Mouse (Mus musculus) CH12.LX (cell line): Measurements from ENCODE around the gene Ccdc93. TPM values are rescaled to one million over a fixed set of nuclear protein-coding genes. Genes with fewer than 3 reads are reported as not detected.

Source experiments
- DNase-seq: peaks from one replicate; pipeline ENCODE4 v3.0.0-alpha.2; 2013; ENCODE audit errors: extremely low read depth
- H3K27ac ChIP-seq: 2 replicates; pipeline ENCODE4 v1.5.1; 2012; ENCODE audit warnings: low read depth, mild to moderate bottlenecking, control low read depth, moderate library complexity; ENCODE audit not compliant: insufficient read depth
- H3K27me3 ChIP-seq: replicated peaks from 2 replicates; pipeline ENCODE3; 2012; ENCODE audit warnings: inconsistent platforms
- H3K36me3 ChIP-seq, 2 experiments: replicated peaks in 1 of 2; 2 replicates each; pipeline versions ENCODE3 to v1.6.1; 2012; ENCODE audit warnings: inconsistent platforms in 1 of 2, low read length in 1 of 2, mild to moderate bottlenecking in 1 of 2, mixed read lengths in 1 of 2, moderate library complexity in 1 of 2; ENCODE audit not compliant: control insufficient read depth in 1 of 2, insufficient read depth in 1 of 2
- H3K4me1 ChIP-seq, 2 experiments: 2 replicates each; pipeline ENCODE4 v1.6.1; 2012; ENCODE audit warnings: inconsistent platforms in 1 of 2, moderate library complexity in 1 of 2; ENCODE audit not compliant: insufficient read depth in 2 of 2, control insufficient read depth in 1 of 2
- H3K4me2 ChIP-seq: 2 replicates; pipeline ENCODE4 v1.6.1; 2012; ENCODE audit warnings: low read depth, mild to moderate bottlenecking, control low read depth; ENCODE audit not compliant: poor library complexity, insufficient read depth, severe bottlenecking
- H3K4me3 ChIP-seq, 3 experiments: fragments of 150-350 bp in 1 of 3; sonication (generic) in 1 of 3; replicated peaks in 1 of 3; 2 replicates each; pipeline versions ENCODE3 to v1.5.1; 2011 to 2012; ENCODE audit warnings: low read depth in 2 of 3, low read length in 2 of 3, mild to moderate bottlenecking in 2 of 3, moderate library complexity in 2 of 3, control low read depth in 1 of 3, improper control_type of control experiment in 1 of 3, inconsistent platforms in 1 of 3, mixed read lengths in 1 of 3; ENCODE audit not compliant: poor library complexity in 1 of 3
- H3K79me2 ChIP-seq: replicated peaks from 2 replicates; pipeline ENCODE4 v1.6.1; 2012; ENCODE audit warnings: mild to moderate bottlenecking, moderate library complexity; ENCODE audit not compliant: control insufficient read depth, poor library complexity, insufficient read depth, severe bottlenecking; ENCODE audit errors: extremely low read depth
- H3K9ac ChIP-seq: 2 replicates; pipeline ENCODE4 v1.6.1; 2012; ENCODE audit warnings: low read depth, mild to moderate bottlenecking, control low read depth, moderate library complexity; ENCODE audit not compliant: insufficient read depth
- H3K9me3 ChIP-seq: replicated peaks from 2 replicates; pipeline ENCODE3; 2012; ENCODE audit warnings: low read length, inconsistent platforms, mixed read lengths
- BHLHE40 ChIP-seq: IDR thresholded peaks from 2 replicates; pipeline ENCODE4 v1.6.1; 2011; ENCODE audit warnings: mild to moderate bottlenecking, low read depth, low read length, improper control_type of control experiment
- CTCF ChIP-seq, 2 experiments: IDR thresholded peaks in 1 of 2; conservative IDR thresholded peaks in 1 of 2; 2 replicates each; pipeline ENCODE4 v1.5.1; 2011 to 2012; ENCODE audit warnings: low read depth in 2 of 2, low read length in 2 of 2, improper control_type of control experiment in 1 of 2, inconsistent platforms in 1 of 2, mild to moderate bottlenecking in 1 of 2, moderate library complexity in 1 of 2
- E2F4 ChIP-seq: IDR thresholded peaks from 2 replicates; pipeline ENCODE4 v1.6.1; 2011; ENCODE audit warnings: low read depth, low read length, improper control_type of control experiment; ENCODE audit not compliant: insufficient replicate concordance
- ELF1 ChIP-seq: IDR thresholded peaks from 2 replicates; pipeline ENCODE4 v1.6.1; 2014; ENCODE audit warnings: low read depth, mild to moderate bottlenecking, inconsistent platforms, low read length, improper control_type of control experiment
- GABPA ChIP-seq: IDR thresholded peaks from 2 replicates; pipeline ENCODE4 v1.6.1; 2012; ENCODE audit warnings: low read depth, low read length, improper control_type of control experiment, inconsistent platforms; ENCODE audit not compliant: insufficient replicate concordance
- IRF4 ChIP-seq: IDR thresholded peaks from 2 replicates; pipeline ENCODE4 v1.6.1; 2014; ENCODE audit warnings: low read depth, mild to moderate bottlenecking, inconsistent platforms, low read length, improper control_type of control experiment
- JUN ChIP-seq: IDR thresholded peaks from 2 replicates; pipeline ENCODE4 v1.6.1; 2011; ENCODE audit warnings: low read depth, mild to moderate bottlenecking, low read length, improper control_type of control experiment, moderate library complexity; ENCODE audit not compliant: insufficient read depth
- JUND ChIP-seq: conservative IDR thresholded peaks from 2 replicates; pipeline ENCODE4 v1.6.1; 2011; ENCODE audit warnings: low read depth, low read length, improper control_type of control experiment
- KAT2A ChIP-seq: IDR thresholded peaks from 2 replicates; pipeline ENCODE4 v1.6.1; 2012; ENCODE audit warnings: low read length, improper control_type of control experiment, inconsistent platforms; ENCODE audit not compliant: insufficient replicate concordance
- MAZ ChIP-seq: IDR thresholded peaks from 2 replicates; pipeline ENCODE4 v1.6.1; 2012; ENCODE audit warnings: low read depth, mild to moderate bottlenecking, inconsistent platforms, low read length, improper control_type of control experiment, moderate library complexity
- MEF2A ChIP-seq: IDR thresholded peaks from 2 replicates; pipeline ENCODE4 v1.6.1; 2014; ENCODE audit warnings: low read depth, mild to moderate bottlenecking, inconsistent platforms, low read length, improper control_type of control experiment, borderline replicate concordance
- MXI1 ChIP-seq: IDR thresholded peaks from 2 replicates; pipeline ENCODE4 v1.6.1; 2011; ENCODE audit warnings: mild to moderate bottlenecking, low read depth, low read length, improper control_type of control experiment
- MYC ChIP-seq: IDR thresholded peaks from 2 replicates; pipeline ENCODE4 v1.6.1; 2011; ENCODE audit warnings: low read depth, mild to moderate bottlenecking, improper control_type of control experiment, low read length
- POLR2A ChIP-seq: IDR thresholded peaks from 2 replicates; pipeline ENCODE4 v1.6.1; 2011; ENCODE audit warnings: low read depth, mild to moderate bottlenecking, improper control_type of control experiment, low read length
- SMC3 ChIP-seq: IDR thresholded peaks from 2 replicates; pipeline ENCODE4 v1.6.1; 2011; ENCODE audit warnings: low read depth, low read length, improper control_type of control experiment
- UBTF ChIP-seq: IDR thresholded peaks from 2 replicates; pipeline ENCODE4 v1.6.1; 2012; ENCODE audit warnings: low read depth, mild to moderate bottlenecking, inconsistent platforms, low read length, improper control_type of control experiment, moderate library complexity
- USF2 ChIP-seq: conservative IDR thresholded peaks from 2 replicates; pipeline ENCODE4 v1.6.1; 2011; ENCODE audit warnings: low read depth, low read length, improper control_type of control experiment
- ZKSCAN1 ChIP-seq: IDR thresholded peaks from 2 replicates; pipeline ENCODE4 v1.6.1; 2012; ENCODE audit warnings: low read depth, inconsistent platforms, low read length, improper control_type of control experiment, borderline replicate concordance
- ZMIZ1 ChIP-seq: IDR thresholded peaks from 2 replicates; pipeline ENCODE4 v1.6.1; 2012; ENCODE audit warnings: low read depth, mild to moderate bottlenecking, inconsistent platforms, low read length, improper control_type of control experiment
- ZNF384 ChIP-seq: IDR thresholded peaks from 2 replicates; pipeline ENCODE4 v1.6.1; 2012; ENCODE audit warnings: low read depth, low read length, improper control_type of control experiment, inconsistent platforms
- dilution Hi-C: fragments of 300-500 bp; cut with MboI; formaldehyde crosslinking; loops from 2 replicates; pipeline ENCODE4 v1.14.3; 2020; ENCODE audit warnings: low sequenced_read_pairs; ENCODE audit not compliant: extremely low pct_unique_long_range_greater_than_20kb, extremely low pct_ligation_motif_present
- in situ Hi-C: fragments of 300-500 bp; cut with MboI; formaldehyde crosslinking; loops from 3 replicates; pipeline ENCODE4 v1.14.3; 2019; ENCODE audit warnings: low sequenced_read_pairs, low pct_ligation_motif_present, low pct_unique_long_range_greater_than_20kb, mixed read lengths
- polyA plus RNA-seq: library from polyadenylated mRNA; unstranded; fragments of >175 nt; gene quantifications from 2 replicates; pipeline ENCODE4 v1.2.1, GENCODE M21; 2012; ENCODE audit warnings: low read depth; ENCODE audit not compliant: insufficient read length
- total RNA-seq, 2 experiments: library from RNA; depleted of rRNA; stranded (reverse); fragments of 300-350 nt in 1 of 2; fragments of >200 nt in 1 of 2; gene quantifications; 2 replicates each; pipeline ENCODE4 v1.2.3; 2012 to 2014

Gene Ccdc93
- total and polyA plus RNA-seq, 3 experiments, result 21.0 to 34.0 (median 23.7) TPM

- no peak overlapping the region for H3K9ac ChIP-seq
- H3K4me3 ChIP-seq, result no peak overlapping the region
- H3K36me3 ChIP-seq, result peaks cover 3% of the 10 kb centered on the region in 2 experiments
- no peak overlapping the region for H3K4me2 ChIP-seq
- H3K27me3 ChIP-seq, result no peaks in the 10 kb centered on the region
- no peak overlapping the region for H3K27ac ChIP-seq
- H3K9me3 ChIP-seq, result no peaks in the 10 kb centered on the region
- dilution Hi-C loops, result no loop called here
- DNase-seq, result no peak
- in situ Hi-C loops, result no loop called here
- H3K4me1 ChIP-seq, result peaks cover 0 to 8% of the 10 kb centered on the region in 2 experiments; a peak in 1 of 4 replicates
- TF ChIP-seq ZNF384 (no peak), KAT2A (no peak), MYC (no peak), ZKSCAN1 (no peak), MXI1 (no peak), ELF1 (no peak), IRF4 (no peak), SMC3 (no peak), POLR2A (no peak), GABPA (no peak), MAZ (no peak), CTCF (conservative IDR thresholded peaks at IDR 0.05 in 1 of 2, IDR thresholded peaks at IDR 0.05 in 1 of 2; ENCODE audit: low read depth in 2 of 2, low read length in 2 of 2) (no peak), ZMIZ1 (no peak), USF2 (no peak), E2F4 (no peak), MEF2A (no peak), BHLHE40 (no peak), UBTF (no peak), JUN (no peak)
- no peaks in the 10 kb centered on the region for H3K79me2 ChIP-seq
These were observed 81.1 kb downstream of the Ccdc93 start for GRCm38 (mm10) chr1:121511966-121512365.

- in situ Hi-C loops, result no loop called here
- no peak for DNase-seq
- no peak for TF ChIP-seq BHLHE40
- no peak for TF ChIP-seq JUN
- no peak for TF ChIP-seq JUND
- TF ChIP-seq KAT2A, result no peak
- dilution Hi-C loops, result no loop called here
- Histone ChIP-seq H3K4me1 (no peaks in the 10 kb centered on the region), H3K79me2 (no peaks in the 10 kb centered on the region), H3K4me2 (no peak overlapping the region), H3K4me3 (no peak overlapping the region), H3K27ac (no peak overlapping the region), H3K27me3 (peaks cover 6% of the 10 kb centered on the region), H3K9me3 (no peaks in the 10 kb centered on the region), H3K36me3 (no peaks in the 10 kb centered on the region), H3K9ac (no peak overlapping the region)
These were observed 87.8 kb downstream of the Ccdc93 start for GRCm38 (mm10) chr1:121518609-121519008.
